Mouse (Mus musculus) MEL (cell line): Measurements from ENCODE around the gene Bcan. TPM values are rescaled to one million over a fixed set of nuclear protein-coding genes. Genes with fewer than 3 reads are reported as not detected.

Source experiments
- DNase-seq: peaks from one replicate; pipeline ENCODE4 v3.0.0; 2011; ENCODE audit warnings: low read depth, low spot score
- H3K27ac ChIP-seq: 2 replicates; pipeline ENCODE4 v1.5.1; 2012; ENCODE audit warnings: low read depth, mild to moderate bottlenecking, control low read depth, low read length, moderate library complexity; ENCODE audit not compliant: control insufficient read depth
- H3K27me3 ChIP-seq, 2 experiments: fragments of 150-350 bp in 1 of 2; sonication (generic) in 1 of 2; 2 replicates each; pipeline ENCODE4 v1.6.1; 2012; ENCODE audit warnings: low read length in 2 of 2, mild to moderate bottlenecking in 2 of 2, improper control_type of control experiment in 1 of 2, moderate library complexity in 1 of 2; ENCODE audit not compliant: insufficient read depth in 2 of 2, control insufficient read depth in 1 of 2
- H3K36me3 ChIP-seq, 2 experiments: 2 replicates each; pipeline ENCODE4 v1.6.1; 2012 to 2014; ENCODE audit warnings: low read length in 2 of 2, improper control_type of control experiment in 1 of 2, inconsistent platforms in 1 of 2, mild to moderate bottlenecking in 1 of 2; ENCODE audit not compliant: insufficient read depth in 2 of 2, control insufficient read depth in 1 of 2
- H3K4me1 ChIP-seq, 2 experiments: fragments of 150-350 bp in 1 of 2; sonication (generic) in 1 of 2; 2 replicates each; pipeline ENCODE4 v1.6.1; 2012; ENCODE audit warnings: low read length in 2 of 2, improper control_type of control experiment in 1 of 2, mild to moderate bottlenecking in 1 of 2; ENCODE audit not compliant: insufficient read depth in 2 of 2, control insufficient read depth in 1 of 2
- H3K4me3 ChIP-seq, 2 experiments: fragments of 150-350 bp in 1 of 2; sonication (generic) in 1 of 2; 2 replicates each; pipeline ENCODE4 v1.5.1; 2012; ENCODE audit warnings: low read depth in 2 of 2, low read length in 2 of 2, mild to moderate bottlenecking in 2 of 2, moderate library complexity in 2 of 2, control low read depth in 1 of 2, improper control_type of control experiment in 1 of 2; ENCODE audit not compliant: control insufficient read depth in 1 of 2, insufficient read depth in 1 of 2
- H3K79me2 ChIP-seq: 2 replicates; pipeline ENCODE4 v1.6.1; 2012; ENCODE audit warnings: mild to moderate bottlenecking, low read length, moderate library complexity; ENCODE audit not compliant: control insufficient read depth, poor library complexity, insufficient read depth
- H3K9ac ChIP-seq: 2 replicates; pipeline ENCODE4 v1.6.1; 2012; ENCODE audit warnings: low read depth, mild to moderate bottlenecking, control low read depth, low read length, moderate library complexity; ENCODE audit not compliant: control insufficient read depth, poor library complexity, severe bottlenecking
- H3K9me3 ChIP-seq: fragments of 150-350 bp; sonication (generic); replicated peaks from 2 replicates; pipeline ENCODE4 v1.6.1; 2012; ENCODE audit warnings: mild to moderate bottlenecking, low read length, improper control_type of control experiment, moderate library complexity; ENCODE audit not compliant: insufficient read depth
- ELF1 ChIP-seq: IDR thresholded peaks from 2 replicates; pipeline ENCODE4 v1.6.1; 2014; ENCODE audit warnings: low read depth, mild to moderate bottlenecking, inconsistent platforms, low read length, improper control_type of control experiment, moderate library complexity
- ETS1 ChIP-seq: IDR thresholded peaks from 2 replicates; pipeline ENCODE4 v1.6.1; 2012; ENCODE audit warnings: low read depth, mild to moderate bottlenecking, inconsistent platforms, low read length, improper control_type of control experiment, moderate library complexity
- GABPA ChIP-seq: IDR thresholded peaks from 2 replicates; pipeline ENCODE4 v1.6.1; 2012; ENCODE audit warnings: low read depth, mild to moderate bottlenecking, inconsistent platforms, low read length, improper control_type of control experiment, moderate library complexity
- GATA1 ChIP-seq: IDR thresholded peaks from 2 replicates; pipeline ENCODE4 v1.6.1; 2011; ENCODE audit warnings: low read depth, low read length, improper control_type of control experiment
- JUND ChIP-seq: IDR thresholded peaks from 2 replicates; pipeline ENCODE4 v1.6.1; 2011; ENCODE audit warnings: low read depth, mild to moderate bottlenecking, improper control_type of control experiment, low read length
- KAT2A ChIP-seq: conservative IDR thresholded peaks from 2 replicates; pipeline ENCODE4 v1.6.1; 2012; ENCODE audit warnings: low read depth, low read length, improper control_type of control experiment, inconsistent platforms
- MAFK ChIP-seq: IDR thresholded peaks from 2 replicates; pipeline ENCODE4 v1.6.1; 2011; ENCODE audit warnings: low read depth, mild to moderate bottlenecking, low read length, improper control_type of control experiment, borderline replicate concordance
- MAX ChIP-seq: IDR thresholded peaks from 2 replicates; pipeline ENCODE4 v1.6.1; 2011; ENCODE audit warnings: low read length, improper control_type of control experiment
- MAZ ChIP-seq: IDR thresholded peaks from 2 replicates; pipeline ENCODE4 v1.6.1; 2012; ENCODE audit warnings: low read depth, mild to moderate bottlenecking, inconsistent platforms, low read length, improper control_type of control experiment
- MEF2A ChIP-seq: IDR thresholded peaks from 2 replicates; pipeline ENCODE4 v1.6.1; 2014; ENCODE audit warnings: low read depth, mild to moderate bottlenecking, inconsistent platforms, low read length, improper control_type of control experiment; ENCODE audit not compliant: poor library complexity, insufficient replicate concordance, severe bottlenecking; ENCODE audit errors: extremely low read depth
- MXI1 ChIP-seq: IDR thresholded peaks from 2 replicates; pipeline ENCODE4 v1.6.1; 2011; ENCODE audit warnings: mild to moderate bottlenecking, low read depth, low read length, improper control_type of control experiment
- MYC ChIP-seq: IDR thresholded peaks from 2 replicates; pipeline ENCODE4 v1.6.1; 2011; ENCODE audit warnings: low read depth, mild to moderate bottlenecking, low read length, improper control_type of control experiment, moderate library complexity
- NELFE ChIP-seq: IDR thresholded peaks from 2 replicates; pipeline ENCODE4 v1.6.1; 2011; ENCODE audit warnings: low read depth, low read length, improper control_type of control experiment
- NRF1 ChIP-seq: IDR thresholded peaks from 2 replicates; pipeline ENCODE4 v1.6.1; 2014; ENCODE audit warnings: low read depth, mild to moderate bottlenecking, inconsistent platforms, low read length, improper control_type of control experiment, moderate library complexity; ENCODE audit not compliant: poor library complexity, insufficient read depth, severe bottlenecking
- RCOR1 ChIP-seq: IDR thresholded peaks from 2 replicates; pipeline ENCODE4 v1.6.1; 2012; ENCODE audit warnings: low read depth, mild to moderate bottlenecking, inconsistent platforms, low read length, improper control_type of control experiment
- SIN3A ChIP-seq: IDR thresholded peaks from 2 replicates; pipeline ENCODE4 v1.6.1; 2012; ENCODE audit warnings: low read length, improper control_type of control experiment, inconsistent platforms
- SMC3 ChIP-seq: IDR thresholded peaks from 2 replicates; pipeline ENCODE4 v1.6.1; 2011; ENCODE audit warnings: low read depth, low read length, improper control_type of control experiment
- TBP ChIP-seq: IDR thresholded peaks from 2 replicates; pipeline ENCODE4 v1.8.0; 2011; ENCODE audit warnings: low read depth, low read length, improper control_type of control experiment
- ZC3H11A ChIP-seq: IDR thresholded peaks from 2 replicates; pipeline ENCODE4 v1.6.1; 2012; ENCODE audit warnings: low read depth, mild to moderate bottlenecking, inconsistent platforms, low read length, improper control_type of control experiment
- ZMIZ1 ChIP-seq: IDR thresholded peaks from 2 replicates; pipeline ENCODE4 v1.6.1; 2012; ENCODE audit warnings: low read depth, mild to moderate bottlenecking, inconsistent platforms, low read length, improper control_type of control experiment, moderate library complexity
- polyA plus RNA-seq, 2 experiments: library from polyadenylated mRNA; stranded (reverse) in 1 of 2; unstranded in 1 of 2; fragments of >175 nt in 1 of 2; fragments of >200 nt in 1 of 2; gene quantifications; 2 replicates each; pipeline versions ENCODE4 v1.2.1 to v1.2.4; 2012; ENCODE audit warnings: low replicate concordance in 2 of 2, low read depth in 1 of 2; ENCODE audit not compliant: insufficient read length in 2 of 2, insufficient read depth in 1 of 2, missing spikeins in 1 of 2
- total RNA-seq: library from RNA; depleted of rRNA; stranded (reverse); fragments of 300-350 nt; gene quantifications from 2 replicates; pipeline ENCODE4 v1.2.3, GENCODE M21; 2012

Bcan gene
- total and polyA plus RNA-seq, 3 experiments = not detected

DNA sequence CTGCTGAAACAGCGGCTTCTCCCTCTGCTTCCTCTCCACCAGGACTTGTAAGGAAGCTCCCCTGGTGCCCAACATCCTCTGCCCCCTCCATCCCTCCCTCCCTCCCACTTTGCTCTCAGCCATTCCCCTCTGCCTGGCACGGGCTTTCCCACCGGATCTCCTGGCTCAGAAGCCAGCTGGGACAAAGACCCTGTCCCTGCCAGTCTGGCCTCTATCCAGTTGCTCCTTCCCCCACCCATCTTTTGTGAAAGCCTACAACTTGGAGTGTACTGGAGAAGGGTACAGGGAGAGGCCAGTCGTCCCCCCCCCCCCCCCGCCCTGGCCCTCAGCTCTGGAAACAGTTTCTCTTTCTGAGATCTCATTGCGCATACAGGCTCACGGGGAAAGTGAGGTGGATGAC lies 1.3 kb downstream of the Bcan start:
- no peak overlapping the region for H3K9ac ChIP-seq
- H3K79me2 ChIP-seq = no peaks in the 10 kb centered on the region
- H3K4me1 ChIP-seq = no peaks in the 10 kb centered on the region
- DNase-seq = no peak
- H3K36me3 ChIP-seq = no peaks in the 10 kb centered on the region
- H3K4me3 ChIP-seq = no peak overlapping the region
- H3K27me3 ChIP-seq = no peaks in the 10 kb centered on the region; a peak in 1 of 4 replicates
- H3K27ac ChIP-seq = no peak overlapping the region
- H3K9me3 ChIP-seq = no peaks in the 10 kb centered on the region
- TF ChIP-seq RCOR1 (no peak), MAX (no peak), NRF1 (no peak), MXI1 (no peak), ETS1 (no peak), MAZ (no peak), ZMIZ1 (no peak)
- TF ChIP-seq, all 39 proteins: peak for 0

DNA sequence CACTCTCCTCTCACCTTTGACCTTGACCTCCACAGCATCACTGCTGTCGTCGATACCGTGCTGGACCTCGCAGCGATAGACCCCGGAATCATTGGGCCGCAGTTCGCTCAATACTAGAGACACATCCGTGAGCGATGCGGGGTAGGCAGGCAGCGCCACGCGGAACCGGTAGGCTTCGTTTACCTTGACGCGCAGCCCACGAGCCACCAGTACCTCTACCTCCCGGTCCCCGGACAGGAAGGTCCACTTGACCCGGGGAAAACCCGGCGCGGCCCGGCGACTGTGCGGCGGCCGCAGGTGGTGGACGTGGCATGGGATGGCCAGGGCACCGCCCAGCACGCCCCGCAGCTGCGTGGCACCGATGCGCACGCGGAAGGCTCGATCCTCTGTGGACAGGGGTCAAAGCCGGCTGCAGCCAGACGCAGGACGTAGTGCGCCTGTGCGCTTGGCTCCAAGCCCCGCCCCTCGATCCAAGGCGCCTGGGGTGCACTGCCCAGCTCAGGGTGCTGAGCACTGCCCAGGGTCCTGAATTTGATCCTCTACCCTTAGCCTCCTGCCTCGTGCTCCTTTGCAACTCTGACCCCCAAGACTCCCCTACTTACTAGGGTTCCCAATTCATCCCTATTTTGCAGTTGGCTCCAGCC lies 2.9 kb downstream of the Bcan start:
- H3K27ac ChIP-seq = no peak overlapping the region
- H3K9ac ChIP-seq = no peak overlapping the region
- no peak for TF ChIP-seq MXI1
- TF ChIP-seq MAFK = no peak
- no peak for TF ChIP-seq MAZ
- no peak for TF ChIP-seq SMC3
- no peak for TF ChIP-seq ZC3H11A
- TF ChIP-seq TBP = no peak
- no peak for TF ChIP-seq JUND
- no peak for TF ChIP-seq NELFE
- TF ChIP-seq MEF2A = no peak
- no peak for TF ChIP-seq RCOR1
- no peak for TF ChIP-seq GABPA
- no peak for TF ChIP-seq GATA1
- TF ChIP-seq ELF1 = no peak
- TF ChIP-seq ZMIZ1 = no peak
- no peak for TF ChIP-seq MYC
- no peak for TF ChIP-seq SIN3A
- TF ChIP-seq NRF1 = no peak
- TF ChIP-seq KAT2A = no peak
- H3K4me3 ChIP-seq = no peak overlapping the region
- H3K27me3 ChIP-seq = no peaks in the 10 kb centered on the region; a peak in 1 of 4 replicates
- H3K9me3 ChIP-seq = no peaks in the 10 kb centered on the region
- no peaks in the 10 kb centered on the region for H3K36me3 ChIP-seq
- no peak for DNase-seq
- no peaks in the 10 kb centered on the region for H3K79me2 ChIP-seq
- no peaks in the 10 kb centered on the region for H3K4me1 ChIP-seq
